Mouse (Mus musculus) embryonic facial prominence, embryonic 12.5 days (tissue): ENCODE results near the gene Stk39. TPM values are rescaled to one million over a fixed set of nuclear protein-coding genes. Genes with fewer than 3 reads are reported as not detected.

Experiments
- ATAC-seq: fragments of 200-750 bp; cut with Nextera tagmentation; 2 replicates; pipeline ENCODE4 v1.8.0; 2017; ENCODE audit not compliant: insufficient number of reproducible peaks, insufficient read depth, low FRiP score, low TSS enrichment
- H3K27ac ChIP-seq: fragments of 300-500 bp; sonication (generic); 2 replicates; pipeline ENCODE4 v1.5.1; 2016; ENCODE audit warnings: mild to moderate bottlenecking
- H3K27me3 ChIP-seq: fragments of 300-500 bp; sonication (generic); 2 replicates; pipeline ENCODE4 v1.6.1; 2016; ENCODE audit warnings: mild to moderate bottlenecking, moderate library complexity
- H3K36me3 ChIP-seq: fragments of 300-500 bp; sonication (generic); 2 replicates; pipeline ENCODE4 v1.6.1; 2016; ENCODE audit warnings: mild to moderate bottlenecking
- H3K4me1 ChIP-seq: fragments of 300-500 bp; sonication (generic); 2 replicates; pipeline ENCODE4 v1.6.1; 2016
- H3K4me2 ChIP-seq: fragments of 300-500 bp; sonication (generic); replicated peaks from 2 replicates; pipeline ENCODE4 v1.6.1; 2016; ENCODE audit warnings: mild to moderate bottlenecking, moderate library complexity
- H3K4me3 ChIP-seq: fragments of 300-500 bp; sonication (generic); 2 replicates; pipeline ENCODE4 v1.5.1; 2016; ENCODE audit warnings: mild to moderate bottlenecking
- H3K9ac ChIP-seq: fragments of 300-500 bp; sonication (generic); 2 replicates; pipeline ENCODE4 v1.6.1; 2016; ENCODE audit warnings: mild to moderate bottlenecking, moderate library complexity
- H3K9me3 ChIP-seq: fragments of 300-500 bp; sonication (generic); 2 replicates; pipeline ENCODE4 v1.6.1; 2016; ENCODE audit warnings: mild to moderate bottlenecking, moderate library complexity
- WGBS: fragments of 180-500 bp; shearing (Covaris S2); methylation state at CpG from one replicate; pipeline ENCODE4 v1.1.7; 2016; 5-methylcytosine and 5-hydroxymethylcytosine counted together
- polyA plus RNA-seq: library from polyadenylated mRNA; unstranded; fragments of >200 nt; fragmentation: Nextera tagmentation; extraction: Ambion mirVana; gene quantifications from 2 replicates; pipeline ENCODE4 v1.2.1, GENCODE M21; 2016

Gene Stk39
- polyA plus RNA-seq, 1 experiment from 2014 or later: 26.6 TPM

DNA sequence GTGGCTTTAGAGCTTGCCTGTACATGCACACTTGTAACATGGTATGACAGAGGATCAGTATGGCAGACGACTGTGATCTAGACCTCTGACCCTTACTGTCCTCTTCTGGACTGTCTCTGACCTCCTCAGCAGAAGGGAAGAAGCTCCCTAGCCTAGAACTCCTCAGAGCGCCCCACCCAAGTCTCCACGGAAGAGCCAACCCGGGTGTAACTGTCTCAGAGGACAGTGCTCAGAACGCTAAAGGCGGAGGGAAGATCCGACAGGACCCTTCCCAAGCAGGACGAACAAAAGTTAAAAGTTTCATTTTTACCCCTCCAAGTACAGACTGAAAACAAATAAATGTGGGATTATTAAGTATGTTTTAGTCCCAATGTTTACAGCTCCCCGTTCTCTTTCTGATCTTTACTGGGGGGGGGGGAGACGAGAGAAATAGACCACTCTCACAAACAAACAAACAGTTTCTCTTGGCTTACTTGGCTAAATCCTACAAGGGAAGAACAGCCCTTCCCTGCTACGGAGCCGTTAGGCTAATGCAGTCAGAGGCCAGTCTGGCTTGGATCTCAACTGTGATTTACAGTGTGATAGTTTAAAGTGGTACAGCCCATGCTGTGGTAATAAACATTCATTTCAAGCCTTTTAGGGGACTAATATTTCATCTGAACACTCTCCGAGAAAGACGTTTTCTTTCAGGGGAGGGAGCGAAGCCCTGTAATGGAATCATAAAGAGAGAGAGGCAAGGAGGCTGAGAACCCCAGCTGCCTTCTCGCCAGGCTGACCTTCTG lies 179.3 kb downstream of the Stk39 start:
- Histone ChIP-seq H3K36me3 (no peaks in the 10 kb centered on the region), H3K27me3 (no peaks in the 10 kb centered on the region), H3K9ac (no peak overlapping the region), H3K4me3 (no peak overlapping the region), H3K9me3 (no peaks in the 10 kb centered on the region), H3K27ac (no peak overlapping the region), H3K4me2 (no peak overlapping the region), H3K4me1 (no peaks in the 10 kb centered on the region)
- ATAC-seq: no peak
- 79% methylated on average over 16 of the region's 16 CpGs for WGBS

- no peaks in the 10 kb centered on the region for H3K36me3 ChIP-seq
- H3K9me3 ChIP-seq: no peaks in the 10 kb centered on the region
- no peaks in the 10 kb centered on the region for H3K27me3 ChIP-seq
- no peaks in the 10 kb centered on the region for H3K4me1 ChIP-seq
- no peak for ATAC-seq
- no peak overlapping the region for H3K4me3 ChIP-seq
- WGBS: 56% methylated on average over 5 of the region's 5 CpGs
- no peak overlapping the region for H3K9ac ChIP-seq
- H3K4me2 ChIP-seq: no peak overlapping the region
- H3K27ac ChIP-seq: no peak overlapping the region
Measured at GRCm38 (mm10) chr2:68291895-68292294, 180.2 kb downstream of the Stk39 start.

DNA sequence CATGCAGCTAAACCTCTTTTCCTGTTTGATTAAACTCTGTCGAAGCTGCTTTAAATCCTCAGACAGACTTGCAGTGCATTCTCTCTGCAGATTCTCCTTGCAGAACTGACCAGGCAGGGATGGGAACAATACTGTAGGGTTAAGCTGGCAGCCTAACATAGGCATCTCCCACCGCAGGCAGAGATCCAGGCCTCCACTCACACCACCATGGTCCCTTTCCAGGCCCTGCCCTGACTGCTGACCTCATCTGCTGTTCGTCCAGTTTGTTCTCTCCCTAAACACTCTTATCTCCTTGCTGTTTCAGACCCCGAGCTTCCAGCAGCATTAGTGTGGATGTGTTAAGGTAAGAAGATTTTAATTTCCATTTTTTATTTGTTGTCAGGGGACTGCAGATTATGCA lies 182.1 kb downstream of the Stk39 start:
- Histone ChIP-seq H3K4me3 (no peak overlapping the region), H3K9me3 (no peaks in the 10 kb centered on the region), H3K4me1 (no peaks in the 10 kb centered on the region), H3K4me2 (no peak overlapping the region), H3K9ac (no peak overlapping the region), H3K27me3 (no peaks in the 10 kb centered on the region), H3K27ac (no peak overlapping the region), H3K36me3 (no peaks in the 10 kb centered on the region)
- WGBS: 58% methylated on average over 4 of the region's 4 CpGs
- no peak for ATAC-seq

DNA sequence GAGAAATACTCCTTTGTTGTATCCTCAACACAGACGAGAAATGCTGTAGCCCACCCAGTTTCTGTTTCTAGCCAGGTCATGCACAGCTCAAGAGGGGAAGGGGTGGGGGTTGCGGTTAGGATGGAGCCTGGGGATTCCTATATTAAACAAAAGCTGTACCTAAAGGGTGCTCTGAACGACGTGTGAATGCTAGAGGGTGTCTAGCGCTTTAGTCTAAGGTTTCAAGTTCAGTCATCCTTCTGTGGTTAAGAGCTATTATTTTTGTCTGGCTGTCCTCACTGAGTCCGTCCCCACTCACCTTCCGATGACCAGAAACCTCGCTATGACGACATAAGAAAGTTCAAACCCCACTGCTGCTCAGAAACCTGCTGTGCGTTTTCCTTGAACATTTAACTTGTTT lies 182.9 kb downstream of the Stk39 start:
- no peak for ATAC-seq
- no peak overlapping the region for H3K9ac ChIP-seq
- no peaks in the 10 kb centered on the region for H3K4me1 ChIP-seq
- no peaks in the 10 kb centered on the region for H3K9me3 ChIP-seq
- no peak overlapping the region for H3K27ac ChIP-seq
- 73% methylated on average over 10 of the region's 10 CpGs for WGBS
- H3K4me3 ChIP-seq: no peak overlapping the region
- no peaks in the 10 kb centered on the region for H3K36me3 ChIP-seq
- H3K4me2 ChIP-seq: no peak overlapping the region
- no peaks in the 10 kb centered on the region for H3K27me3 ChIP-seq

GRCm38 (mm10) chr2:68288106-68288505 lies 184.0 kb downstream of the Stk39 start:
- no peak overlapping the region for H3K27ac ChIP-seq
- H3K4me2 ChIP-seq: no peak overlapping the region
- H3K36me3 ChIP-seq: no peaks in the 10 kb centered on the region
- H3K4me3 ChIP-seq: no peak overlapping the region
- no peak for ATAC-seq
- WGBS: 94% methylated on average over 10 of the region's 10 CpGs
- no peaks in the 10 kb centered on the region for H3K9me3 ChIP-seq
- H3K4me1 ChIP-seq: no peaks in the 10 kb centered on the region
- no peaks in the 10 kb centered on the region for H3K27me3 ChIP-seq
- H3K9ac ChIP-seq: no peak overlapping the region

DNA sequence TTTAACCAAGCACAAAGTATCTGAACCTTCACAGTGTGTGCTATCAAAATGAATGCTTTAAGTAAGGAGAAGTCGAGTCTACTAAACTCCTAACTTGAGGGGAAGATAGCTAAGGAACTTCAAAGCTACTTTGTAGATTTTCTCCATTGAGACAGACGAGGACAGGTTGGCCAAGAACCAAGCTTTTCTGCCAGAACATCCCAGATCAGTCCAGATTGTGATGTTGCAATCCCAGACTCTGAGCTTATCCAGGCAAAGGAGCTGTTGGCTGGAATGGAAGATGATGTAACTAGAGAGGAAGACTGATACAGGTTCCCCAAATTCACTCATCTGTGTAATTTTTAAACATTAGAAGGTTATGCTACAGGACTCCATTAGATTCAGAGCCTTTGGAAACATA lies 187.7 kb downstream of the Stk39 start:
- H3K36me3 ChIP-seq: no peaks in the 10 kb centered on the region
- no peaks in the 10 kb centered on the region for H3K27me3 ChIP-seq
- H3K9me3 ChIP-seq: no peaks in the 10 kb centered on the region
- H3K4me3 ChIP-seq: no peak overlapping the region
- no peak overlapping the region for H3K27ac ChIP-seq
- no peaks in the 10 kb centered on the region for H3K4me1 ChIP-seq
- no peak overlapping the region for H3K4me2 ChIP-seq
- no peak overlapping the region for H3K9ac ChIP-seq
- 88% methylated on average over 2 of the region's 2 CpGs for whole genome bisulfite sequencing
- ATAC-seq: no peak

- H3K27me3 ChIP-seq: no peaks in the 10 kb centered on the region
- H3K4me1 ChIP-seq: no peaks in the 10 kb centered on the region
- no peaks in the 10 kb centered on the region for H3K9me3 ChIP-seq
- WGBS: 91% methylated on average over 6 of the region's 6 CpGs
- no peaks in the 10 kb centered on the region for H3K36me3 ChIP-seq
- no peak overlapping the region for H3K4me2 ChIP-seq
- H3K9ac ChIP-seq: no peak overlapping the region
- H3K27ac ChIP-seq: no peak overlapping the region
- no peak for ATAC-seq
- no peak overlapping the region for H3K4me3 ChIP-seq
Measured at GRCm38 (mm10) chr2:68283021-68283548, 189.0 kb downstream of the Stk39 start.

- Histone ChIP-seq H3K9ac (no peak overlapping the region), H3K4me3 (no peak overlapping the region), H3K27ac (no peak overlapping the region), H3K4me1 (no peaks in the 10 kb centered on the region), H3K9me3 (no peaks in the 10 kb centered on the region), H3K4me2 (no peak overlapping the region), H3K27me3 (no peaks in the 10 kb centered on the region), H3K36me3 (no peaks in the 10 kb centered on the region)
- 95% methylated on average over 3 of the region's 3 CpGs for WGBS
- ATAC-seq: no peak
Measured at GRCm38 (mm10) chr2:68281575-68281974, 190.5 kb downstream of the Stk39 start.

DNA sequence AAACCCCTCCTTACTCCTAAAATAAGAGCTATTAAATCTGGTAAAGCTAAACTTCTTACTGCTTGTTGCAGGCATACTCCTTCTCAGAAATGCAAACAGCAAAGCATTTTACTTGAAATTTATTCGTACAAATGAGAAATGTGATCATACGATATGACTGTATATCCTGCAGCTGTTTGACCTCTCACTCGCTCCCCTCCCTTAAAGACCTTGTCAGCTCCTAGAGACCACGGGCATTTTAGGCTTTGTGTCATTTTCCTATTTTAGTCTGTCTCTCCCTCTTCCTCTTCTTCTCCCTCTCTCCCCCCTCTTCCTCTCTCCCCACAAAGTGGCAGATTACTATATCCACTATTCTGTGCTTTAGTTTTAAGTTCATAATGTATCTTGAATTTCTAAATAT lies 200.8 kb downstream of the Stk39 start:
- H3K36me3 ChIP-seq: peaks cover 9% of the 10 kb centered on the region; the same call in 1 of the 2 replicates
- no peaks in the 10 kb centered on the region for H3K4me1 ChIP-seq
- H3K4me2 ChIP-seq: no peak overlapping the region
- no peak overlapping the region for H3K4me3 ChIP-seq
- H3K9ac ChIP-seq: no peak overlapping the region
- H3K27ac ChIP-seq: no peak overlapping the region
- H3K27me3 ChIP-seq: no peaks in the 10 kb centered on the region
- WGBS: 54% methylated on average over 4 of the region's 4 CpGs
- no peaks in the 10 kb centered on the region for H3K9me3 ChIP-seq
- ATAC-seq: no peak

DNA sequence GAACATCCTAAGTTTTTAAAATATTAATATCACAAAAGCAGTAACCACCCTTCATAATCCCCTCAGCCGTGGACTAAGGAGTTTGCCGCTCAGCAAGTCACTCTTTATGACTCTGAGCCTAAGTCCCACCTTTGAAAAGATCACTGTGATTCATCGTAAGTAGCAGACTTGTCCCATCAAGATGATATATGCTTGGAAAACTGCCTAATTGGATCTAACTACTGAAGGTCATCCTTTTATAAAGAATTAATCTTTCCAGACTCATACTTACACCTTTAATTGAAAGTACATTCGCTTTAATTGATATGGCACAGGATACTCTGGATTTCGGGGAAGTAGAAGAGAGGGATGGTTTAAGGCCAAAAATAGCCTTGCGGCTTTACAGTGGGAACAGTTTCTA lies 201.2 kb downstream of the Stk39 start:
- peaks cover 9% of the 10 kb centered on the region; the same call in 1 of the 2 replicates for H3K36me3 ChIP-seq

GRCm38 (mm10) chr2:68269646-68270045 lies 202.4 kb downstream of the Stk39 start:
- ATAC-seq: no peak
- 91% methylated on average over 4 of the region's 4 CpGs for WGBS
- Histone ChIP-seq H3K27ac (no peak overlapping the region), H3K9ac (no peak overlapping the region), H3K4me3 (no peak overlapping the region), H3K4me1 (no peaks in the 10 kb centered on the region), H3K27me3 (no peaks in the 10 kb centered on the region), H3K4me2 (no peak overlapping the region), H3K36me3 (peaks cover 9% of the 10 kb centered on the region; the same call in 1 of the 2 replicates), H3K9me3 (no peaks in the 10 kb centered on the region)

More for the DNA sequence above, 201.2 kb downstream of the Stk39 start:
- Histone ChIP-seq H3K4me2 (no peak overlapping the region), H3K27ac (no peak overlapping the region), H3K9me3 (no peaks in the 10 kb centered on the region), H3K4me1 (no peaks in the 10 kb centered on the region), H3K9ac (no peak overlapping the region), H3K4me3 (no peak overlapping the region), H3K27me3 (no peaks in the 10 kb centered on the region)
- no peak for ATAC-seq
- WGBS: 89% methylated on average over 6 of the region's 6 CpGs

DNA sequence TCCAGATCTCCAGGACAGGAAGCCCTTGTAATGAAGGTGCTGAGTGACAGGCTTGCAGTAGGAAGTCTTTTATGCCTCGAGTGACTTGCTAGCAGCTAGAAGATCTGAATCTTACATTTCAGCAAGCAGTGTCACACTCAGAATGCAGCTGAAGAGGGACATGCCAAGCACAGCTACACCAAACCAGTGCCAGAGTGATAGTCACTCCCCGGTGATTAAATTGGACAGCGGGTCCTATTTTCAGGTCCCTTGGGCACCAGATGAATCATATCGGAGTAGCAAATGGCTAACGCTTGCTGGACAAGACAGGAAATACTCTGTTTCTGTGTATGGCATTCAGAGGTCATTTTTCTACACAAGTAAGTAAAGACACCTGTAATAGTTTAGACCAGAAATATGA lies 207.2 kb downstream of the Stk39 start:
- Histone ChIP-seq H3K36me3 (no peaks in the 10 kb centered on the region), H3K27me3 (no peaks in the 10 kb centered on the region), H3K9ac (no peak overlapping the region), H3K4me1 (no peaks in the 10 kb centered on the region), H3K27ac (no peak overlapping the region), H3K4me2 (no peak overlapping the region), H3K4me3 (no peak overlapping the region), H3K9me3 (no peaks in the 10 kb centered on the region)
- no peak for ATAC-seq
- WGBS: 72% methylated on average over 5 of the region's 5 CpGs
